Comparison of ENCODE assay signal across 19 mouse cellular contexts in the genomic region with DNA sequence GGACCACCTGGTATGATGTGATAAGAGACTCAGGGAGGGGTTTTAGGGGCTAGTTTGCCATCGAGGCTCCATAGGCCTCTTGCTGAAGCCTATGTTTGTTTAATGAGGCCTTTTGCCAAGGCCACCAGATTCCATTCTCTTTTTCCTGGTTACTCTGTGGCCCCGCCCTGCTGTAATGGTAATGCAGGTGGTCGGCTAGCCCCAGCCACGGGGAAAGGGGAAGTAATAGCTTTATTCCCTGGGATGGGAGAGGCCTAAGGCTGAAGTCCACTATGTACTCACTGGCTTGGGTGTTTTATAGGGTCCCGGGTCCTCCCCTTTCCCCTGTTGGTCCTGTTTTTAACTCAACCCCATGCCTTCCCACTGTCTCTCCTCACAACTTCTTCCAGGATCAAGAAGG. TPM values are rescaled to one million over a fixed set of nuclear protein-coding genes. Genes with fewer than 3 reads are reported as not detected.
"Had no signal": no experiment of that assay in that cellular context is flagged by ENCODE, and none has a peak within 500 bp of the region (broad histone marks: within the 10 kb centered on the region; RNA-seq: fewer than 3 reads in every experiment).

No protein-coding gene starts in this region.

- H3K36me3 ChIP-seq: limb, embryonic 12.5 days; limb, embryonic 15.5 days; midbrain, embryonic 10.5 days; midbrain, embryonic 13.5 days; neural tube, embryonic 13.5 days had no signal

- H3K4me1 ChIP-seq: limb, embryonic 12.5 days; limb, embryonic 15.5 days; megakaryocyte, embryonic 14.5 days; midbrain, embryonic 10.5 days; midbrain, embryonic 13.5 days; neural tube, embryonic 13.5 days had no signal

- H3K9me3 ChIP-seq: limb, embryonic 15.5 days; midbrain, embryonic 10.5 days; midbrain, embryonic 13.5 days; neural tube, embryonic 13.5 days had no signal

- H3K27me3 ChIP-seq: limb, embryonic 12.5 days; limb, embryonic 15.5 days; midbrain, embryonic 13.5 days; neural tube, embryonic 13.5 days had no signal

- ATAC-seq: hindbrain, embryonic 16.5 days; liver, postnatal 0 days; midbrain, embryonic 13.5 days; midbrain, embryonic 16.5 days had no signal

- H3K4me2 ChIP-seq: limb, embryonic 12.5 days; limb, embryonic 15.5 days; liver, embryonic 11.5 days; midbrain, embryonic 13.5 days; neural tube, embryonic 13.5 days had no signal

- H3K4me3 ChIP-seq: limb, embryonic 12.5 days; limb, embryonic 15.5 days; megakaryocyte, embryonic 14.5 days; midbrain, embryonic 10.5 days; midbrain, embryonic 13.5 days; myocyte; neural tube, embryonic 13.5 days had no signal

- H3K27ac ChIP-seq: kidney, postnatal 0 days; limb, embryonic 12.5 days; limb, embryonic 15.5 days; liver, embryonic 14.5 days; midbrain, embryonic 10.5 days; midbrain, embryonic 13.5 days; neural tube, embryonic 13.5 days had no signal

- DNase-seq: kidney, adult 18-20 months; kidney, adult 9 months; kidney, postnatal 25 days; left cerebral cortex, postnatal 4 days; liver, postnatal 0 days; thymus, adult 18-20 months; thymus, postnatal 36 days had no signal

- H3K9ac ChIP-seq: limb, embryonic 12.5 days; limb, embryonic 15.5 days; liver, embryonic 14.5 days; liver, postnatal 0 days; midbrain, embryonic 13.5 days; neural tube, embryonic 13.5 days had no signal

RNA-seq across cellular contexts. Expression of a gene that starts 25.6 kb away (rescaled TPM):
- polyA plus RNA-seq: limb, embryonic 12.5 days had no signal
